Mouse (Mus musculus) lung, postnatal 4 days (tissue): ENCODE measurements at regions not wholly inside any gene's neighbourhood (a gene's known extent, or its start where the extent isn't known, plus 50 kb on each side); places are given as distances from the start of the nearest gene placed in this dataset.

ENCODE experiments used
- DNase-seq, 2 experiments: peaks; one replicate each; pipeline ENCODE4 v3.0.0; 2021

GRCm38 (mm10) chr14:72777927-72778560, 68.2 kb upstream of the Fndc3a start:
- no peak for DNase-seq

- DNase-seq: no peak
Measured at GRCm38 (mm10) chr14:72770237-72770636, 60.4 kb upstream of the Fndc3a start.

GRCm38 (mm10) chr14:72760123-72760522, 50.3 kb upstream of the Fndc3a start:
- no peak for DNase-seq
